Mouse (Mus musculus) E14TG2a.4 (cell line): ENCODE measurements at regions not wholly inside any gene's neighbourhood (a gene's known extent, or its start where the extent isn't known, plus 50 kb on each side); places are given as distances from the start of the nearest gene placed in this dataset.

ENCODE experiments used
- CTCF ChIP-seq: conservative IDR thresholded peaks from 2 replicates; pipeline ENCODE4 v1.5.1; 2014; ENCODE audit warnings: low read length
- NANOG ChIP-seq: IDR thresholded peaks from 2 replicates; pipeline ENCODE4 v1.6.1; 2014; ENCODE audit warnings: borderline replicate concordance, low read length, mixed read lengths

GRCm38 (mm10) chr12:73466484-73466883 is 79.7 kb downstream of the Tmem30b start:
- TF ChIP-seq CTCF (no peak), NANOG (no peak)
